Mouse (Mus musculus) thymus, adult 2 months (tissue): Measurements from ENCODE around the gene Rin2.

Source experiments
- CTCF ChIP-seq: fragments of 200-500 bp; IDR thresholded peaks from 2 replicates; pipeline ENCODE4 v1.5.1; 2012; ENCODE audit warnings: mild to moderate bottlenecking, control low read depth, low read length, moderate library complexity, borderline replicate concordance; ENCODE audit not compliant: control insufficient read depth, poor library complexity, insufficient read depth; ENCODE audit errors: extremely low read depth
- POLR2A ChIP-seq: fragments of 200-500 bp; IDR thresholded peaks from 2 replicates; pipeline ENCODE4 v1.6.1; 2012; ENCODE audit warnings: mild to moderate bottlenecking, low read length, control low read depth, moderate library complexity; ENCODE audit not compliant: control insufficient read depth, poor library complexity, insufficient read depth; ENCODE audit errors: extremely low read depth

GRCm38 (mm10) chr2:145887937-145888765 is 213.1 kb downstream of the Rin2 start:
- TF ChIP-seq CTCF, result no peak
- no peak for TF ChIP-seq POLR2A
